In genomic region chrX:53607242-53608121, GRCm38 (mm10) we compare ENCODE assay signal across 8 mouse cellular contexts. TPM values are rescaled to one million over a fixed set of nuclear protein-coding genes. Genes with fewer than 3 reads are reported as not detected.
DNase-seq lines count a peak whose midpoint lies in the region; ATAC-seq and TF ChIP-seq lines count a peak whose summit lies in the region.

Gene Rtl8c, plus strand, starts transcription at chrX:53608032.

- peak within 1 kb of the TSS; percentile 49 for H3K4me3 ChIP-seq in embryonic facial prominence, embryonic 13.5 days
- H3K4me3 ChIP-seq in heart, adult 2 months = peak within 1 kb of the TSS; percentile 54

- no peaks in the 10 kb centered on the region for H3K4me1 ChIP-seq in embryonic facial prominence, embryonic 13.5 days
- no peaks in the 10 kb centered on the region; the same call in 1 of the 2 replicates for H3K4me1 ChIP-seq in heart, adult 2 months (ENCODE audit: control insufficient read depth, insufficient read depth, low read length)

- 30% methylated on average over 20 of the region's 20 CpGs for WGBS in embryonic facial prominence, embryonic 13.5 days
- 22% methylated on average over 20 of the region's 20 CpGs for WGBS in heart, adult 2 months

- H3K4me2 ChIP-seq in embryonic facial prominence, embryonic 13.5 days = peak within 1 kb of the TSS; percentile 58

- peak; percentile 39 to 40 for DNase-seq in spleen, adult 18-20 months
- DNase-seq in spleen, adult 12 weeks (ENCODE audit: low spot score) = no peak
- peak; percentile 66 to 68 for DNase-seq in heart, adult 2 months
- peak; percentile 53 for DNase-seq in kidney, adult 18-20 months
- peak; percentile 82 for DNase-seq in left cerebral cortex, postnatal 4 days
- DNase-seq in mesoderm, embryonic 11.5 days (ENCODE audit: low read depth, low spot score) = peak; percentile 61
- DNase-seq in skeletal muscle tissue, adult 2 months (ENCODE audit: low read depth, low spot score) = peak; percentile 13

- H3K9me3 ChIP-seq in embryonic facial prominence, embryonic 13.5 days = no peaks in the 10 kb centered on the region

- no peak for TF ChIP-seq CTCF in heart, adult 2 months (IDR thresholded peaks at IDR 0.05)

- no peak within 1 kb of the TSS for H3K27ac ChIP-seq in embryonic facial prominence, embryonic 13.5 days
- H3K27ac ChIP-seq in heart, adult 2 months = peak within 1 kb of the TSS; percentile 81

- TF ChIP-seq EP300 in heart, adult 2 months (IDR thresholded peaks at IDR 0.05; ENCODE audit: insufficient read depth, low read depth, low read length) = no peak

- peak within 1 kb of the TSS; percentile 69 for H3K9ac ChIP-seq in embryonic facial prominence, embryonic 13.5 days
- peak within 1 kb of the TSS; percentile 64 for H3K9ac ChIP-seq in heart, adult 2 months (ENCODE audit: low read depth, low read length)

- no peaks in the 10 kb centered on the region for H3K27me3 ChIP-seq in embryonic facial prominence, embryonic 13.5 days
- H3K27me3 ChIP-seq in heart, adult 2 months (ENCODE audit: control insufficient read depth, insufficient read depth, low read length) = no peaks in the 10 kb centered on the region

- intact Hi-C loops in heart, adult 2 months (cut with DNase I) = no loop called here
- intact Hi-C loops in left cerebral cortex, postnatal 4 days (cut with DNase I) = loop anchor here (5.0 kb wide), 1 partner anchor 65 kb away; the partner anchor contains the start of gene Rtl8b

- peak; percentile 75 for ATAC-seq in embryonic facial prominence, embryonic 13.5 days (ENCODE audit: insufficient number of reproducible peaks, insufficient read depth, low FRiP score, low TSS enrichment, low read depth)

- H3K36me3 ChIP-seq in embryonic facial prominence, embryonic 13.5 days = no peaks in the 10 kb centered on the region
- no peaks in the 10 kb centered on the region for H3K36me3 ChIP-seq in heart, adult 2 months (ENCODE audit: control insufficient read depth, insufficient read depth, low read length)

- H3K79me2 ChIP-seq in heart, adult 2 months (replicated peaks; ENCODE audit: control insufficient read depth, insufficient read depth, low read length) = no peaks in the 10 kb centered on the region

- TF ChIP-seq POLR2A in heart, adult 2 months (IDR thresholded peaks at IDR 0.05; ENCODE audit: insufficient read depth, low read depth, low read length) = peak; percentile 59

RNA-seq across cellular contexts. Expression of gene Rtl8c, which starts in this region (rescaled TPM):
- 44.6 and 49.4 TPM in 2 replicates for polyA plus RNA-seq in embryonic facial prominence, embryonic 13.5 days (2015; fragmentation: Nextera tagmentation; extraction: Ambion mirVana)
- 10 to 100 TPM; 16.5 to 17.2 TPM for total RNA-seq in heart, adult 2 months (2021)
- 12.4 and 20.3 TPM in 2 replicates for polyA plus RNA-seq in heart, adult 2 months (2012; rRNA removed)
- 100 to 1,000 TPM; 154 to 169 TPM for total RNA-seq in left cerebral cortex, postnatal 4 days (2021)

Comparison
In these comparisons a context has a peak if more than half of its experiments do, and no peak if none do; other contexts are left out.
1. RNA of gene Rtl8c (total RNA-seq): 154 to 169 TPM in left cerebral cortex, postnatal 4 days; 16.5 to 17.2 TPM in heart, adult 2 months; every median in the first group is over 4 times any median in the second.